Mouse (Mus musculus) CH12.LX (cell line): ENCODE results near the gene Kdr.

Source experiments
- MYC ChIP-seq: IDR thresholded peaks from 2 replicates; pipeline ENCODE4 v1.6.1; 2011; ENCODE audit warnings: low read depth, mild to moderate bottlenecking, improper control_type of control experiment, low read length
- USF1 ChIP-seq: IDR thresholded peaks from 2 replicates; pipeline ENCODE4 v1.6.1; 2014; ENCODE audit warnings: low read depth, mild to moderate bottlenecking, inconsistent platforms, low read length, improper control_type of control experiment

GRCm38 (mm10) chr5:75922677-75923076 is 55.6 kb downstream of the Kdr start:
- TF ChIP-seq USF1 (no peak), MYC (no peak)
